Mouse (Mus musculus): ENCODE measurements around the gene Hist1h1a. TPM values are rescaled to one million over a fixed set of nuclear protein-coding genes. Genes with fewer than 3 reads are reported as not detected.
"Not testable (repeated sequence)": the region's sequence is repeated elsewhere in the genome, so short reads cannot be mapped to it uniquely, and the experiment has no call there.

Hist1h1a gene
- polyA plus RNA-seq, 1 experiment from 2014 or later = 2.4 TPM

- H3K9me3 ChIP-seq (ENCODE audit: control insufficient read depth, low read depth, low read length) = not testable (repeated sequence)
- peak; percentile 92 for ATAC-seq (ENCODE audit: insufficient number of reproducible peaks, insufficient read depth, low FRiP score, low read depth)
- under 1% methylated on average over 36 of the region's 58 CpGs for WGBS
These were observed 17.0 kb upstream of the Hist1h1a start, which contains the start of gene Hist1h2bb for GRCm38 (mm10) chr13:23746201-23747080. Gene Hist1h2bb, plus strand, starts transcription at chr13:23746734.

DNA sequence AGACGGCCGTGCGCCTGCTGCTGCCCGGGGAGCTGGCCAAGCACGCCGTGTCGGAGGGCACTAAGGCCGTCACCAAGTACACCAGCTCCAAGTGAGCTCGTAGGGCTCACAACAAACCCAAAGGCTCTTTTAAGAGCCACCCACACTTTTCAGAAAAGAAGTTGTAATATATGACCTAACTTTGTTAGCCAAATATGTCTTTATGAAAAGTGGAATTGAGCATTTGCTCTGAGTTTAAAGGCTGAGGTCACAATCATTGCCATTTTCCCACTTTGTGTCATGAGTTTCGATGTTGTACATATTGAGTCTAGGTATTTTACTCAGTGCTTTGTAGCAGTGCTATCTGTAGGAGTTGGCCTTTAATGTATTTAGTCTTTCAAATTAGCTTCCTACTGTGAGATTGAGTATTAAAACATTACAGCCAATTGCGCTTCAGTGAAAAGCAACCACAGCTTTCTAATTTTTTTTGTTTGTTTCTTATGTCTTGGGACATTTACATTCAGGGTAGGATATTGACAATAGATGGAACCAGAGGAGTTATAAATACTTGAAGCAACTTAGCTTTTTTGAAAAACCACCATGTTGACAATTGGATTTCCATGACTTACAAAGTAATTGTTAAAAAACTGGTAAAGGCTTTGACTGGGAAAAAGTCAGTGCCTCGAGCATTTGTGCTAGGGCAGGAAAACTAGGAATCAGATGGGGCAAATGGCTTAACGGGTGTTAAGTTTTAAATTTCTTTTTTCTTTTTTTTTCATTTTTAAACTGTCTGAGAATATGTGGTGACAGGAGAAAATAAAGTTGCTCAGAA is 16.2 kb upstream of the Hist1h1a start:
- Histone ChIP-seq H3K9ac (replicated peaks; ENCODE audit: low read depth, low read length) (peak overlapping the region; percentile 45), H3K27me3 (ENCODE audit: control insufficient read depth, insufficient read depth, low read length) (no peaks in the 10 kb centered on the region), H3K36me3 (ENCODE audit: control insufficient read depth, insufficient read depth, low read length) (no peaks in the 10 kb centered on the region), H3K4me3 (ENCODE audit: low read depth, low read length) (peak overlapping the region; percentile 35), H3K9me3 (ENCODE audit: control insufficient read depth, low read depth, low read length) (no peaks in the 10 kb centered on the region), H3K27ac (ENCODE audit: low read length) (peak overlapping the region; percentile 99), H3K4me1 (ENCODE audit: control insufficient read depth, insufficient read depth, low read length) (peaks cover 10% of the 10 kb centered on the region), H3K4me2 (replicated peaks; ENCODE audit: low read depth, low read length) (peak overlapping the region; percentile 57)
- 3% methylated on average over 10 of the region's 13 CpGs for WGBS
- ATAC-seq (ENCODE audit: insufficient number of reproducible peaks, insufficient read depth, low FRiP score, low read depth) = no peak

More at GRCm38 (mm10) chr13:23746201-23747080, 17.0 kb upstream of the Hist1h1a start, which contains the start of gene Hist1h2bb:
- H3K27me3 ChIP-seq (ENCODE audit: control insufficient read depth, insufficient read depth, low read length); H3K36me3 ChIP-seq (ENCODE audit: control insufficient read depth, insufficient read depth, low read length); H3K4me1 ChIP-seq (ENCODE audit: control insufficient read depth, insufficient read depth, low read length): not testable (repeated sequence)
- peak within 1 kb of the TSS; percentile 99 for H3K27ac ChIP-seq (ENCODE audit: low read length)
- peak within 1 kb of the TSS; percentile 71 for H3K9ac ChIP-seq (replicated peaks; ENCODE audit: low read depth, low read length)
- H3K4me2 ChIP-seq (replicated peaks; ENCODE audit: low read depth, low read length) = peak within 1 kb of the TSS; percentile 71
- peak within 1 kb of the TSS; percentile 35 for H3K4me3 ChIP-seq (ENCODE audit: low read depth, low read length)

- 5% methylated on average over 4 of the region's 4 CpGs for WGBS
- H3K36me3 ChIP-seq (ENCODE audit: control insufficient read depth, insufficient read depth, low read length) = no peaks in the 10 kb centered on the region
- peak overlapping the region; percentile 99 for H3K27ac ChIP-seq (ENCODE audit: low read length)
- H3K4me1 ChIP-seq (ENCODE audit: control insufficient read depth, insufficient read depth, low read length) = peaks cover 11% of the 10 kb centered on the region
- H3K9ac ChIP-seq (replicated peaks; ENCODE audit: low read depth, low read length) = peak overlapping the region; percentile 45
- no peak for ATAC-seq (ENCODE audit: insufficient number of reproducible peaks, insufficient read depth, low FRiP score, low read depth)
- no peaks in the 10 kb centered on the region for H3K9me3 ChIP-seq (ENCODE audit: control insufficient read depth, low read depth, low read length)
- H3K4me2 ChIP-seq (replicated peaks; ENCODE audit: low read depth, low read length) = peak overlapping the region; percentile 57
- no peaks in the 10 kb centered on the region for H3K27me3 ChIP-seq (ENCODE audit: control insufficient read depth, insufficient read depth, low read length)
- peak overlapping the region; percentile 35 for H3K4me3 ChIP-seq (ENCODE audit: low read depth, low read length)
These were observed 15.6 kb upstream of the Hist1h1a start for GRCm38 (mm10) chr13:23747892-23748288.

GRCm38 (mm10) chr13:23749563-23750121 is 13.8 kb upstream of the Hist1h1a start:
- no peak for ATAC-seq (ENCODE audit: insufficient number of reproducible peaks, insufficient read depth, low FRiP score, low read depth)
- no peak overlapping the region for H3K9ac ChIP-seq (replicated peaks; ENCODE audit: low read depth, low read length)
- no peak overlapping the region for H3K4me3 ChIP-seq (ENCODE audit: low read depth, low read length)
- WGBS = 93% methylated on average over 5 of the region's 5 CpGs
- no peaks in the 10 kb centered on the region for H3K27me3 ChIP-seq (ENCODE audit: control insufficient read depth, insufficient read depth, low read length)
- H3K4me2 ChIP-seq (replicated peaks; ENCODE audit: low read depth, low read length) = no peak overlapping the region
- no peaks in the 10 kb centered on the region for H3K9me3 ChIP-seq (ENCODE audit: control insufficient read depth, low read depth, low read length)
- peak overlapping the region; percentile 83; the same call in 1 of the 2 replicates for H3K27ac ChIP-seq (ENCODE audit: low read length)
- H3K36me3 ChIP-seq (ENCODE audit: control insufficient read depth, insufficient read depth, low read length) = no peaks in the 10 kb centered on the region
- H3K4me1 ChIP-seq (ENCODE audit: control insufficient read depth, insufficient read depth, low read length) = peaks cover 18% of the 10 kb centered on the region

- H3K4me2 ChIP-seq (replicated peaks; ENCODE audit: low read depth, low read length) = peak within 1 kb of the TSS; percentile 53
- H3K27me3 ChIP-seq (ENCODE audit: control insufficient read depth, insufficient read depth, low read length); H3K36me3 ChIP-seq (ENCODE audit: control insufficient read depth, insufficient read depth, low read length); H3K9me3 ChIP-seq (ENCODE audit: control insufficient read depth, low read depth, low read length): not testable (repeated sequence)
- ATAC-seq (ENCODE audit: insufficient number of reproducible peaks, insufficient read depth, low FRiP score, low read depth) = peak; percentile 47
- peak within 1 kb of the TSS; percentile 45 for H3K9ac ChIP-seq (replicated peaks; ENCODE audit: low read depth, low read length)
- H3K4me3 ChIP-seq (ENCODE audit: low read depth, low read length) = peak within 1 kb of the TSS; percentile 37
- H3K4me1 ChIP-seq (ENCODE audit: control insufficient read depth, insufficient read depth, low read length) = peaks cover 18% of the 10 kb centered on the region
- WGBS = under 1% methylated on average over 27 of the region's 47 CpGs
- H3K27ac ChIP-seq (ENCODE audit: low read length) = peak within 1 kb of the TSS; percentile 96
These were observed 12.5 kb upstream of the Hist1h1a start, which contains the start of gene Hist1h2ab for GRCm38 (mm10) chr13:23750839-23751477. Gene Hist1h2ab, plus strand, starts transcription at chr13:23751126.

- H3K4me2 ChIP-seq (replicated peaks; ENCODE audit: low read depth, low read length) = peak overlapping the region; percentile 53
- peaks cover 18% of the 10 kb centered on the region for H3K4me1 ChIP-seq (ENCODE audit: control insufficient read depth, insufficient read depth, low read length)
- H3K27me3 ChIP-seq (ENCODE audit: control insufficient read depth, insufficient read depth, low read length) = no peaks in the 10 kb centered on the region
- H3K4me3 ChIP-seq (ENCODE audit: low read depth, low read length) = peak overlapping the region; percentile 37
- peak overlapping the region; percentile 96 for H3K27ac ChIP-seq (ENCODE audit: low read length)
- no peaks in the 10 kb centered on the region for H3K9me3 ChIP-seq (ENCODE audit: control insufficient read depth, low read depth, low read length)
- 2% methylated on average over 11 of the region's 11 CpGs for whole genome bisulfite sequencing
- H3K9ac ChIP-seq (replicated peaks; ENCODE audit: low read depth, low read length) = peak overlapping the region; percentile 45
- ATAC-seq (ENCODE audit: insufficient number of reproducible peaks, insufficient read depth, low FRiP score, low read depth) = no peak
- no peaks in the 10 kb centered on the region for H3K36me3 ChIP-seq (ENCODE audit: control insufficient read depth, insufficient read depth, low read length)
These were observed 11.9 kb upstream of the Hist1h1a start for GRCm38 (mm10) chr13:23751478-23751956.

DNA sequence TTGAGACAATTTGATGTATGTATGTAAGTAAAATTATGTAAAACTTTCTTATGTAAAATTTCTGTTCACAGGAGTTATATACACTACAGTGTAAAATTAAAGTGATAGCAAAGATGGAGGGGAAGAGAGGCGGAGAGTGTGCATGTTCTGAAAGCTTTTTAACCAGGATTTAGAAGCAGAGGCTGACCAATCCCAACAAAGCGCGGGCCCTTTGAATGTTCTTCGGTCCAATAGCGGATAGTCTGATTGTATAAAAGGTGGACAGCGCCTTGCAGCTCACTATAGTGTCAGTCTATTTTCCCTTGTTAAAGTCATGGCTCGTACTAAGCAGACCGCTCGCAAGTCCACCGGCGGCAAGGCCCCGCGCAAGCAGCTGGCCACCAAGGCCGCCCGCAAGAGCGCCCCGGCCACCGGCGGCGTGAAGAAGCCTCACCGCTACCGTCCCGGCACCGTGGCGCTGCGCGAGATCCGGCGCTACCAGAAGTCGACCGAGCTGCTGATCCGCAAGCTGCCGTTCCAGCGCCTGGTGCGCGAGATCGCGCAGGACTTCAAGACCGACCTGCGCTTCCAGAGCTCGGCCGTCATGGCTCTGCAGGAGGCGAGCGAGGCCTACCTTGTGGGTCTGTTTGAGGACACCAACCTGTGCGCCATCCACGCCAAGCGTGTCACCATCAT is 11.3 kb upstream of the Hist1h1a start, which contains the start of gene Hist1h3b:
Gene Hist1h3b, plus strand, starts transcription at position 201 of the 675 bp plus-strand sequence.
- Histone ChIP-seq H3K4me3 (ENCODE audit: low read depth, low read length) (peak within 1 kb of the TSS; percentile 37), H3K27ac (ENCODE audit: low read length) (peak within 1 kb of the TSS; percentile 96), H3K9ac (replicated peaks; ENCODE audit: low read depth, low read length) (peak within 1 kb of the TSS; percentile 45), H3K4me1 (ENCODE audit: control insufficient read depth, insufficient read depth, low read length) (peaks cover 18% of the 10 kb centered on the region), H3K4me2 (replicated peaks; ENCODE audit: low read depth, low read length) (peak within 1 kb of the TSS; percentile 53)
- H3K36me3 ChIP-seq (ENCODE audit: control insufficient read depth, insufficient read depth, low read length); H3K27me3 ChIP-seq (ENCODE audit: control insufficient read depth, insufficient read depth, low read length); H3K9me3 ChIP-seq (ENCODE audit: control insufficient read depth, low read depth, low read length): not testable (repeated sequence)
- peak; percentile 89 for ATAC-seq (ENCODE audit: insufficient number of reproducible peaks, insufficient read depth, low FRiP score, low read depth)
- WGBS = under 1% methylated on average over 18 of the region's 47 CpGs
